Mouse (Mus musculus) gastrocnemius, adult 8-10 months (tissue): ENCODE results near the gene Rps6kl1. TPM values are rescaled to one million over a fixed set of nuclear protein-coding genes. Genes with fewer than 3 reads are reported as not detected.

ENCODE experiments used
- DNase-seq, 2 experiments: peaks; one replicate each; pipeline ENCODE4 v3.0.0; 2022; ENCODE audit warnings: low spot score in 2 of 2
- total RNA-seq, 4 experiments: library from RNA; stranded (reverse); gene quantifications; 2 replicates each; pipeline ENCODE4 v1.2.4; 2022

Rps6kl1 gene
- under 1 TPM; 0.31 to 0.46 (median 0.32) TPM for total RNA-seq

DNA sequence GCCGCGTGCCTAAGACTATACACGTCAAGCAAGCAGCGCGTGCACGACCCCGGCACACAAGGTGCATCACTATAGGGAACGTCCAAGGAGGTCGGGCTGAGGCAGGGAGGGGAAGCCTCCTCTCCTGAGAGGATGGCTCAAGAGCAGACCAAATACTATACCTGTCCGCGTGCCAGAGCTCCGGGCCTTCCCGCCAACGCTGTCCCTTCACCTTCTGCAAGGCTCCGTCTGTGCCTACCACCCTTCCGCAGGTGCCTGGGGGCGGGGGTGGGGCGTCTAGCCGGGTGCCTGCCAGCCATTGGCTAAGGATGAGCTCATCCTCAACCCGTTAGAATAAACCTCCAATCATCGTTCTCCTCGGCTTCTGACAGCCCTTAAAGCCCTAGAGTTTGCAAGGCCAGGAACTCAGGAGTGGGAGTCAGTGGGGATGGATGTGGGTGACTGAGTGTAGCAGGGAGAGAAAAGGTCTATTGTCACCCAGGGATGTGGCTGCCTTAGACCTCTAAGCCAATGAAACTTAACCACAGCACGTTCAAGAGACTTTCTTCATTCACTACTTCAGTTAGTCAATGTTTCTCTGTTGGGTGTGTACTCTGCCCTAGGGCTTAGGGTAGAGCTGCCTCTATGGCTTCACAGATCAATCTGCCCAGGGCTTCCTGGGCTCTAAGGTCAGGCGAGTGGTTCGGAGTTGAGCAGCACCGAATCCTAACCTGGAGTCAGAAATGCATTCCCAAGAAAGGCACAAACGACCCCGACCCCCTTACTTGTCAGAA, at the start of gene Rps6kl1:
Rps6kl1 (minus strand) TSS at position 263 of the 773 bp plus-strand sequence.
- no peak for DNase-seq

DNA sequence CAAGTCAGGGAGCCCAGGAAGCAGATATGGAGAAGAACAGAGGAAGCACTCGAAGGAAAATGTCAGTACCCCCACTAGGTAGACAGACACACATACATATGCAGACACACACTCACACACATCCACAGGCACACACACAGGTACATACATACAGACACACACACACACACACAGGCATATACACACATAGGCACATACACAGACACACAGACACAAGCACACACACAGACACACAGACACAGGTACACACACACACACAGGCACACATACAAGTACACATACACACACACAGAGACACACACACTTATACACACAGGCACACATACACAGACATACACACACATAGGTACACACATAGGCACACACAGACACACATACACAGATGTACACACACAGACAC, 48.9 kb upstream of the Rps6kl1 start:
- no peak for DNase-seq

DNA sequence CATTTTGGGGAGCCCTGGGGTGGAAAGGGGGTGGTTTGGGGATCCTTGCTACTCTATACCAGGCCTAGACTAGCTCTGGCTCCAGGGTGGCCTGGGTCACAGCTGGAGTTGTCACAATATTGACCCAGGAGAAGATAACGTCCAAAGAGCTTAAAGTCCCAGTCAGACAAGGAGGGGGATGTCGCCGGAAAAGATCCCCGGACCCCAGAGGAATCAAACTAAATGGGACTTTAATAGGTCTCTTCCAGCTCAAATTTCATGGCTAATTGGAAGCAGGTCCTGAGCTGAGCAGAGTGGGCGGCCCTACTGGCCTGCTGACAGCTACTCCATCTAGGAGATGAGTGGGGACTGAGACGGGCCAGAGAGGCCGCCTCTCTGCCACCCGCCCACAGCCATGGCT, 46.9 kb upstream of the Rps6kl1 start:
- no peak for DNase-seq

DNA sequence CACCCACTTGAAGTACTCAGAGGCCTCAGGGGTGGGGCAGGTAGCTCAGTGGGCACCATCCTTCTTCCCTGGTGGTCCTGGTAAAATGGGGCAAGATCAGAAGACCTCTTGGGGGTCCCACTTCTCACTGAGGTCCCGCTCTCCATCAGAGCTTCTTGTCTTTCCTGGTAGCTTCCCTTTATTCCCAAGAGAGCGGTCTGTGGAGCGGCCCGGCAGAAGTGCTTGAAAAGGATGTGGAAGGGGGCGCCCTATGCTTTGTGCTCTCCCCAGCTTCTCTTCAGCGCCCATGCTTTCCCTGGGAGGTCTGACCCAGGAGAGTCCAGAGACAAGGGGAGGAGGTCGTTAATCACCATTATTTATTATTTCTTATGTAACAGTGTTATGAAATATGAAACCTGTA, 46.3 kb upstream of the Rps6kl1 start:
- DNase-seq, result no peak

DNA sequence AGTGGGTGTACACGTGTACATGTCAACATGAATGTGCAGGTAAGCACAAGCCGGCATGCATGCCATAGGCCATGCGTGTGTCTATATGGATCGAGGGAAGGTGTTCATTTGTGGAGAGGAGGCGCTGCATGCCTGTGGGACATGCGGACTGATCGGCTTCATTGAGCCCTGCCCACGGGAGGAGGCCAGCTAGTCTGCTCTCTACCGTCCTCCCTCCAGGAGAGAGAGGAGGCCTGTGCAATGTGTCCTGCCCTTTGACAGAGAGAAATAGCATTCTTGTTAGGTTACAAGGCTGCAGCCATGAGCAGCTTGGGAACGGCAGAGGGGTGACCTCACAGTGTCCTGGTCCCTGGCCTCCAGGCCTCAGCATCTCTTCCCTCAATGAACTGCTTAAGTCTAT, 45.1 kb upstream of the Rps6kl1 start:
- DNase-seq, result no peak

DNA sequence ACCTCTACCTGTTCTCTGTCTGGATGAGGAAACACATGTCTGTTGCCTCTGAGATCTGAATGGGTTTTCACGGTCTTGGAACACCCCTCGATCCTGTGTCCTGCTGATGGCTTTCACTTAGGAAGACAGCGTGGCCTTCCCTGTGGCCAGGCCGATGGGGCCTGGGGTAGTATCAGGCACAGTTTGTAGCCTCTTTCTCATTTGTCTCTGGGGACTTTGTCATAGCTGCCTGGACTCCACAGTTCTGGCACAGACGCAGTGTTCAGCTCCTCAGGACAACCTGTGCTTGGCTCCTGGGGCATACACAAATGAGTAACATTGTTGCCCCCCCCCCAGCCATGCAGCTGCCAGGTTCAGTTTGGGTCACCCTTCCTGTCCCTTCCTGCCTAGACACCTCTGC, 44.0 kb upstream of the Rps6kl1 start:
- no peak for DNase-seq

DNA sequence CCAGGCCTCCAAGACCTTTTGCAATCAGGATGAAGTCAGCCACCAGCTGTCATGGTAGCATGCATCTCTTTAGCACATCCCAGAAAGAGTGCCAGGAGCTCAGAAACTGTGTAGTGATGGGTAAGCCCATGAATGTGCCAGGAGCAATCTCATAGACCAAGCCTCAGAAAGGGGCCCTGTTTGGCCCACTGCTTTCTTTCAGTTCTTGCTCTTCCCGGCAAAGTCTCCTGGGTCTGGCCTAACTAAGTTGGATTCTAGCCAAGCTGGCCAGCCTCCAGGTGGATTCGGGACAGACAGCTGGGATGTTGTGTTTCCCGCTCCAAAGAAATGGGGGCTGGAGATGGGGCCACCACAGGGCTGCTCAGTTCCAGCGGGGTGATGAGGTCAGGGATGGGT, 43.6 kb upstream of the Rps6kl1 start:
- DNase-seq, result peak; percentile 83 to 88

DNA sequence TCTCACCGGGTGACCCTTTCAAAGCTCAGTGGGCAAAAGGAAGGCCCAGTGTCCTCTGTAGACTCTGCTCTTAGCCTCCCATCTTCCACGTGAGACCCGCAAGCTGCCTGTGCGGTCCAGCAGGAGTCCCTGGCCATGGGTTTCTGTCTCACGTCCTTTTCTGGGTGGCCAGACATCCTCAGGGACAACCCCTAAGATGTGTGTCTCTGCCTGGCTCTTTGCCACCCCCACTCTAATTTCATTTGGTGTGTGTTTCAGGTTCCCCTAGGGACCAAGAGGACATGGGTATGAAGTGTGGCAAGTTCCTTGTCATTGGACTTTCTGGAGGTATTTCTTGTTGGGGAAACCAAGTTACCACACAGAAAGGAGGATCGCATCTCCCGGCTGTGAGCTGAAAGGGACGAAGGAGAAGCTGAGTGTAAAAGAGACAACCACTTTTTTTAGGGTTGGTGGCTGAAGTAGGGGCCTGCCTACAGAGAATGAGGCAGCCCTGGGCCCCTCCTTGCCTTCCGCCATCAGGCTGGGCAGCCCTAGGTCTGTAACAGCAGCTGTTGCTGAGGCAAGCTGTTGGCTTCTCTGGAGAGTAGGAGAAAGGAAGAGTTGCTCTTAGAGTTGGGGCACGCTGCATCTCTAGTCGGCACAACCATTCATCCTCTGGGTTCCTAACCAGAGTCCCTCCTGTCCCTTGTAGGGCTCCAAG, 43.0 kb upstream of the Rps6kl1 start:
- no peak for DNase-seq

DNA sequence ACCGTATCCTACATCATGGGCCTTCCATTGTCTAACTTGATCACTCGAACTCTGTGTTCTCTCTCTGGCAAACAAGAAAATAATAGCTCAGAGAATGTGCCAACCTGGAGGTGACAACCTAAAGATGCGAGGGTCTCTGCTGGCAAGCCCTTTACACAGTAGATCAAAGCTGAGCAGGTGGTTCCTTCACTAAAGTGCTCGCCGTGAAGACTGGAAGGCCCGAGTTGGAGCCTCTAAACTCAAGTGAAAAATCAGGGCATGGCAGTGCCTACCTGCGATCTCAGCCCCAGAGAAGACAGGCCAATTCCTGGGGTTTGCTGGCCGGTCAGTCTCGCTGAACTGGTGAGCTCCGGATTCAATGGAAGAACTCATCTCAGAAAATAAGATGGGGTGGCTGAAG, 42.1 kb upstream of the Rps6kl1 start:
- no peak for DNase-seq

DNA sequence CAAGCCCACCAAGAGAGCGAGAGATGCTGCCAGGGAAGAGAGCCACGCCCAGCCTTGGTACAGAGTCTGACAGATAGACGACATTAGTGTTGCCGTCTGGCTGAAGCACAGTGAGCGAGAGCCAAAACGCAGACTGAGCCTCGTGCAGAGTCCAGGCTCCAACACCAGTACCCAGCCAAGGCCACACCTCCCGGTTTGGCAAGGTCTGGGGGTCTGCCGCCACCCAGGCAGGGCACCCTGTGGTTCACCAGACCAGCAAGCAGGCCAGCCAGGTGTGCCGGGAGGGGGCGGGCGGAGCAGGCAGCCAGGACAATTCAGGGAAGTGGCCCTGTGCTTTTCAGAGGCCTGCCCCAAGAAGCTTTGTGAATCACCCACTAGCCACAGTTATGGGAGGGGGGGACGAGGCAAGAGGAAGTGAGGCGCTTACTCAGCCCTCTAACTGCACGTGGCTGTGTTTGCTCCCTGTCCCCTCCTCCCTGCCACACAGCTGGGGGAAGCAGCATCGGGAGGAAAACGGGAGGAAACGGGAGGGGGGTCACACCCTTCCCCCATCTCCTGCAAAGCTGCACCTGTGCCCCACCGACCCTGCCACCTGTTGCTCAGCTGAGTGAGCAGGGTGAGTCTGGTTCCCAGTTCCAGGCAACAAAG, 41.5 kb upstream of the Rps6kl1 start:
- peak; percentile 33 to 49 for DNase-seq

DNA sequence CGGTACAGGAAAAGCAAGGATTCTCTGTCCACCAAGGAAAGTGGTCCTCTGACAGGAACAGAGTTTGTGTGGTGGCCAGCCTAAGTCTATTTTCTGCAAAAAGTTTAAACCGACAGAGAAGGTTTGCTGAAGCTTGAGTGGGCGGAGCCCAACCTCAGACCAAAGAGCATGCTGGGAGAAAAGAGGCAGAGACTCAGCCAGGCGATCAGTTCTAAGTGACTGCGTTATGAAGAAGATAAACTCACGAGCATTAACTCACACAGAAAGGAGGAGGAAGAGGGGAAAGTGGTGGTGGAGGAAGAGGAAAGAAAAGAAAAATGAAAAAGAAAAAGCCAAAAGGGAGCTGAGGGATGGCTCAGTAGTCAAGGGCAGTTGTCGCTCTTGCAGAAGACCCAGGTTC, 39.2 kb upstream of the Rps6kl1 start:
- no peak for DNase-seq

DNA sequence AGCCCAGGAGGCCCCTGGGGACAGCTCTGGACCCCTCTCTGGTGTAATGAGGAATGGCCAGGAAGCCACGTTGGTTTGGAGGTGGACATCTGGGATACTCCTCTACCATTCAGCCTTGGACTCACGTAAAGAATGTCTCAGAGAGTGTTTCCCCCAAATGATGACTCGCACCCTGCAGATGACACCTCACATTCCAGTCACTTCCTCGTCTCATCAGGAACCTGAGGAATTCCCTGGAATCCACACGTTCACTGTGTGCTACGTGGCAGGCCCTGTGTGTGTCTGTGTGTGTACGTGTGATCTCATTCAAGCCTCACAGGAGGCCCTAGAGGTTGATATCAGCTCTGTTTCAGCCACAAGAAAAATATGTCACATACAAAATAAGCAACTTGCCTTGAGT, 35.3 kb upstream of the Rps6kl1 start:
- no peak for DNase-seq

DNA sequence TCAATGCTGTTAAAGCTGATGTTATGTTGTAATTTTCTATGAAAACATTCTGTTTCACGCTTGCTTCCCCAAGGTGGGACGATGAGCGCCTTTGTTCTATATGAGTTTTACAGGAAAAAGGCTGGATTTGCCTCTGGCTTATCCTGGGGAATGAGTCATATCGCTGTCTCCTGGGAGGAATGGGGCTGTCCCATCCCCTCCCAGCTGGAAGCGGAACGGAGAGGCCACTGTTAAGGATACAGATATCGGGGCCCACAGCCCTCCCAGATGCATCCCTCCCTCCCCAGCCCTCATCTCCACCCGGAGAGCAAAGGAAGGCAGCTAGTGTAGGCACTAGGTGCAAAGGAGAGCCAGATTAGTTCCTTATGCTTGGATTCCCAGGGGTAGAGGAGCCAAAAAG, 34.7 kb upstream of the Rps6kl1 start:
- no peak for DNase-seq

DNA sequence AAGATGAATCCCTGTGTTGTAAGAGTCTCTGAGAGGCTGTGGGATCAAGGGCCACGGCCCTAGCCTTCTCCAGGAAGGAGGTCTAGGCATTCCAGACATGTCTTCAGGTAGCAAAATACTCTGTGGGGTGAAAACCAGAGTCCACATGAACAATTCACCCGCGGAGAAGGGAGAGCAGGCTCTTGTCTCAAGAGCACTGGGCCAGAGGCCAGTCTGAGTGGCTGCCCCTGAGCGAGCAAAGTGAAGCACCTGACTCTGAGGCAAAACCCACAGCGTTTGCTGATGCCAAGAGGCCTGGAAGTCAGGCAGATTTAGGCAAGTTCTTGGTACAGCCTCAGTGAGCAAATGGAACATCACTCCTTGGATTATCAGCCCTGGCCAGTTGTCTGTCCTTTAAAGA, 33.1 kb upstream of the Rps6kl1 start:
- DNase-seq, result no peak

DNA sequence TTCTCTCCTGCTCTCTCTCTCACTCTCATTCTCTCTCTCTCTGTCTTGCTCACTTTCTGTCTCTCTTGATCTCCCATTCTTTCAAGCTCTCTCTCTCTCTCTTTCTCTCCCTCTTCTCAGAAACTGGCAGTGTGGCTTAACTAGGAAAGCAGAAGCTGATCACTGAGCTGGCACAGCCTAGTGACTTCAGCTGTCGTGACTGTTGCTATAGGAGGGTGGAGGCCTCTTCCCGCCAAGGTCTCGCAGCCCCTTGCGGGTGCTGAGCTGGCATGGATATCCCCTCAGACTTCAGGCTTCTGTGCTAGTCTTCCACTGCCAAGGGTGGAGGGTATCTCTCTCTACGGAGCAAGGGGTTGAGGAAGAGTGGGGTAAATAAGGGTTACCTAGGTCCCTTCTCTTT, 31.8 kb upstream of the Rps6kl1 start:
- DNase-seq, result no peak

DNA sequence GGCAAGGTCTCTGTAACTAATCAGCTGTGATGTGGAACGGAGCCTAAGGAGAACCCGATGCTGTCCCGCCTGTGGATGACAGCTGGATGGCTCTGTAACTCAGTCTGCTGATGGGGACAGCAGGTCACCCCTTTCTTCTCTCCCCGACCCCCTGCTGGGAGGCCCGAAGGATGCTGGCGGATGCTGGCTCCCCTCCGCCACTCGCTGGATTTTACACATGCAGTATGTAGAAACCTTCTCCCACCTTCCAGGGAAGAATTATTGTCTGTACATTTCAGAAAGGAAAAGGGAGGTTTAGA, 31.2 kb upstream of the Rps6kl1 start:
- no peak for DNase-seq

DNA sequence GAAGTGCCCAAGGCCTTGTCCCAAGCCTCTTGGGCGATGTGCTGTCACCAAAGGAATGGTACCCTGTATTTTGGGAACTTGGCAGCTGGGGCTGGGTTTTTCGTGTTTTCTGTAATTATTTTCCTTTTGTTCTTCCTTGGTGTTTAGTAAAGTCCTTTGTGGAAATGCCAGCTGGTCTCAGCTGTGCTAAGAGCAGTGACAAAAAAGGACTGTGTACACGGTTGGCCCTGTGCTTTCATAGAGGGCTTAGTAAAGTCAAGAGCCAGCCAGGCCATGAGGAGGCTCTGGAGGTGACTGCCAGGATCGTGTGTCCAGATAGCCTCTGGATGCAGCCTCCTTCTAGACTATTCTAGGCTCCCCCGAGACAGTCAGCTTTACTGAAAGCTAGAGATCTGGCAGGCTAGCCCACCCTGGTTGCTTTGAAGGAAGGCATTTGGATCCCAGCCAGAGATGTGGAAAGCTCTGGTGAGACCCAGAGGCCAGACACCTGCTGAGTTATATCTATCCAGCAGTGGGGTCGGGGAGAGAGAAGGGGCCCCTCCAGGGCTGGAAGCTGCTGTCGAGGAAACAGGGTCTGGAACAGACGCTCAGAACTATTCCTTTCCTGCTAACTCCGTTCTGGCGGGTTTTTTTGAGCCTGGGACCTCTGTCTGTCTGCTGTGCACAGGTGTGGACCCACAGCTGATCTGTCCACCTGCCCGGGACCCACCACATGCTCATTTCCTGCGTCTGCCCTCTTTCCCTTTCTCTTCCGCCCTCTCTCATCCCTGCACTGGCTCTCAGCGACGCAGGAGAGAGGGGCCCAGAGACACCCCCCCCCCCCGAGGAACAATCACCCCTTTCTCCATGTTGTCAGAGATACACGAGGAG, 30.6 kb upstream of the Rps6kl1 start:
- no peak for DNase-seq

DNA sequence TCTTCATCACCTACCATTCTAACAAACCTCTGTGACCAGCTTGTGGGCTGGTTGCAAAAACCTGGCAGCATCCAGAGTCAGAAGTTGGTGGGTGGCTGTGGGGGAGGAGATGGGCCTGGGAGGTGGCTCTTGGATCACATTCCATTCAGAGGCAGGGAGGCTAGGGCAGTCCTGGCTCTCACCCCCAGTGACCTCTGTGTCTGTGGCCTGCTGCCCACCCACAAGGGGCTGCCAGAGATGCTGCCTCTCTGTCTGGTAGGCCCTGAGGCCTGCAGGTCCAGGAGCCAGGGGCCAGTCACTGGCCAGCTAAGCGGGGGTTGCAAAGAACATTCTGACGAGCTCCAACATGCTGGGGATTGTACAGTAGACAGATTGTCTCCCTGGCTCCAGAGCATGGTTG, 27.2 kb upstream of the Rps6kl1 start:
- DNase-seq, result no peak

DNA sequence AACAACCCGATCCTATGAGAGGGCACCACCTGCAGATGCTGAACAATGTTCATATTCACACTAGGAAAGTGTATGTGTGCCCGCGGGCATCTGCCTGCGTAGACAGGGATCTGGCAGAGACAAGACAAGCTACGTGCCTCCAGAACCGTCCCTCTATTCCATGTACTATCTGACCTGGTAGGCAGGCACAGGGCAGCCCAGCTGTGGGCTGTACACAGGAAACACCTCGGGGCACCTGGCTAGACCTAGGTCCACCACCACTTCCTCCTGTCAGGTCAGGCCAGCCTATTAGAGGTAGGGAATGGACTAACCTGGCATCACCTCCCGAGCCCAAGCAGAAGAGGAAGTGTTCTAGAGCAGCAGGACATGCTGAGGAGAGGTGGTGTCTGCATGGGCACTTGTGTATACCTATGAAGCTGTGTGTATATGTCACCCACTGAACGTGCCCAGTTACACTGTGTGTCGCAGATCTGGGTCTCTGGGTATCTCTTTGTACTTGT, 26.7 kb upstream of the Rps6kl1 start, which contains the start of gene Pgf:
Pgf (minus strand) TSS at position 51 of the 500 bp plus-strand sequence.
- DNase-seq, result no peak

DNA sequence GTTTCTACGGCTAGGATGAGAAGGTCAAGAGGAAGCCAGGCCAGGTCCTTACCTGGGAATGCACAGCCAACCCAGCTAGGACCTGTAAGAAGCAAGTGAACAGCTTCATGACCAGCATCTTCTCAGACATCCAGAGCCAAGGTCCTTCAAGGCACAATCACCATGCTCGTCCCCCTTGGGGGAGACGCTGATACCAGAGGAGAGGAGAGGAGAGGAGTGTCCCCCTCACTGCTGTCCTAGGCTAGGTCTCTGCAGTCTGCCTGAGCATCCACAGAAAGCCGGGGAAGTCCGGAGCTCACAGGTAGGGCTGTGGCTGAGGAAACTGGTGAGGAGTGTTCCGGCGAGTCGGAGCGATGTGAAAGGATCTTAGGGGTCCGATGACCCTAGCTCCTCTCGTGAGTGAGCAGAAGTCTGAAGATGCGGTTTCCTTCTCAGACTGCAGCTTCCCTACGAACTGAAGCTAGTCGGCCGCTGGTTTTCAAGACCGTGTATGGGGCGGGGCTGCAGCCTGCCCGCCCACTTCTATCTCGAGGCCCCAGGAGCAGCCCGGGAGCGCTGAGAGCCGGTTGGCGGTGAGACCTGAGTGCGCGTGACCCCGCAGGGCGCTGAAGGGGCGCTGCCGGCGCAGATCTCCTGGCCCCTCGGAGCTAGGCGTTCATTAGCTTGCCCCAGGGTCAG, 25.9 kb upstream of the Rps6kl1 start:
- peak in 1 of 2 experiments; percentile 48 for DNase-seq
